Mouse (Mus musculus) small intestine, adult 2 months (tissue): ENCODE results near the gene Kcnd2. TPM values are rescaled to one million over a fixed set of nuclear protein-coding genes. Genes with fewer than 3 reads are reported as not detected.

Experiments used
- H3K27ac ChIP-seq: fragments of 200-500 bp; 2 replicates; pipeline ENCODE4 v1.5.1; 2012; ENCODE audit warnings: low read depth, low read length, control low read depth, inconsistent platforms; ENCODE audit not compliant: insufficient read depth
- H3K27me3 ChIP-seq: fragments of 200-500 bp; 2 replicates; pipeline ENCODE4 v1.6.1; 2012; ENCODE audit warnings: mild to moderate bottlenecking, moderate library complexity, low read length, inconsistent platforms; ENCODE audit not compliant: control insufficient read depth, insufficient read depth
- H3K36me3 ChIP-seq: fragments of 200-500 bp; 2 replicates; pipeline ENCODE4 v1.6.1; 2012; ENCODE audit warnings: mild to moderate bottlenecking, low read length, control low read depth, inconsistent platforms; ENCODE audit not compliant: control insufficient read depth, insufficient read depth
- H3K4me1 ChIP-seq: fragments of 200-500 bp; 2 replicates; pipeline ENCODE4 v1.6.1; 2012; ENCODE audit warnings: low read length, inconsistent platforms, mixed read lengths; ENCODE audit not compliant: control insufficient read depth, insufficient read depth, insufficient read length
- H3K4me3 ChIP-seq: fragments of 200-500 bp; 2 replicates; pipeline ENCODE4 v1.5.1; 2012; ENCODE audit warnings: low read depth, mild to moderate bottlenecking, control low read depth, inconsistent platforms, low read length, moderate library complexity
- CTCF ChIP-seq: fragments of 200-500 bp; IDR thresholded peaks from 2 replicates; pipeline ENCODE4 v1.5.1; 2012; ENCODE audit warnings: low read depth, mild to moderate bottlenecking, control low read depth, inconsistent platforms, low read length, moderate library complexity, mixed read lengths; ENCODE audit not compliant: insufficient replicate concordance, insufficient read length; ENCODE audit errors: extremely low read depth
- POLR2A ChIP-seq: fragments of 200-500 bp; IDR thresholded peaks from 2 replicates; pipeline ENCODE4 v1.6.1; 2012; ENCODE audit warnings: low read depth, mild to moderate bottlenecking, control low read depth, inconsistent platforms, low read length, moderate library complexity
- WGBS: fragments of 180-500 bp; shearing (Covaris S2); methylation state at CpG from one replicate; pipeline ENCODE4 v1.1.7; 2018; 5-methylcytosine and 5-hydroxymethylcytosine counted together
- polyA plus RNA-seq: library from polyadenylated mRNA; depleted of rRNA; stranded (reverse); fragments of >200 nt; gene quantifications from 2 replicates; pipeline ENCODE4 v1.2.3, GENCODE M21; 2012

The Kcnd2 gene
- polyA plus RNA-seq, 1 experiment: 0.06 TPM

DNA sequence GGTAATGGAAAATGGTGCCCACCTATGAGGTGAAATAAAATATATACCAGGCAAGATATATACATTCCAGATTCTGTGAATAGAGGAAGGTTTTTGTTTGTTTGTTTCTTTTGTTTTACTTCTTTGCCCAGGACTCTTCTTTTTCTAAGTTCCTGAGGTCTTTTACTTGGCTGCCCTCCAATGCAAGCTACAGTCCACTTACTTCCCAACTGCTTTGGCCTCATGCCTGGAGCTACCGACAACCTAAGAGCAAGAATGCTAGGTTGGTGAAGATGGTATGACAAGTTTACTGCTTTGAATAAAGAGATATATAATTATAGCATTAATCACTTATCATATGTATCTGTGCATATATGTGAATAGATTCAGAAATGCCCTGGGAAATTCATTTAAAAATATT lies 305.0 kb downstream of the Kcnd2 start:
- TF ChIP-seq CTCF (no peak), POLR2A (no peak)
- Histone ChIP-seq H3K27ac (no peak overlapping the region), H3K36me3 (no peaks in the 10 kb centered on the region), H3K27me3 (no peaks in the 10 kb centered on the region), H3K4me1 (no peaks in the 10 kb centered on the region), H3K4me3 (no peak overlapping the region)
- 63% methylated on average over 1 of the region's 1 CpGs for WGBS

DNA sequence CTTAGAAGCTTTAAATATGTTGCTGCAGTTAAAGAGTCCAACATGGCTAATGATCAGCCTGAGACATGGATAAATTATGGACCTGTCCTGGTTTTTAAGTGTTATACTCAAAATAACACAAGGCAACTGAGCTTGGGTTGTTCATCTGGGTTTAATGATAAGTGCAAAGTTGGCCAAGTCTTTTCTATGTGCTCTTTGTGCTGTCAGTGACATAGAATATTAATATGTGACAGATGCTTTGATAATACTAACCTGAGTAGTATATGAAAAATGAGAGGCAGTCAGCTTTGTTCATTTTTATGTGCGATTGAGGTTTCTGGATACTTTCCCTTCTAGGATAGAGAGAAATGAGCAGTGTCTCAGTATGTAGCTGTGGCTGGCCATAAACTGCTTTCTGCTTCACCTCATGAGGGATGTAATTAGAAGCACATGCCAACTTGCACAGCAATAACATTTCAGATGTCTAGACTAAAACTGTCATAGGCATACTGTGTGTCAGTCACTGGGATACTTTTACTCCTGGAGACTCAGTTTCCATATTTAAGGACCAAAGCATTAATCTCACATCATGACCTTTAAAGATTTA lies 312.3 kb downstream of the Kcnd2 start:
- TF ChIP-seq POLR2A (no peak), CTCF (no peak)
- Histone ChIP-seq H3K4me3 (no peak overlapping the region), H3K27ac (no peak overlapping the region), H3K36me3 (no peaks in the 10 kb centered on the region), H3K4me1 (no peaks in the 10 kb centered on the region), H3K27me3 (no peaks in the 10 kb centered on the region)
- WGBS: 79% methylated on average over 1 of the region's 1 CpGs

DNA sequence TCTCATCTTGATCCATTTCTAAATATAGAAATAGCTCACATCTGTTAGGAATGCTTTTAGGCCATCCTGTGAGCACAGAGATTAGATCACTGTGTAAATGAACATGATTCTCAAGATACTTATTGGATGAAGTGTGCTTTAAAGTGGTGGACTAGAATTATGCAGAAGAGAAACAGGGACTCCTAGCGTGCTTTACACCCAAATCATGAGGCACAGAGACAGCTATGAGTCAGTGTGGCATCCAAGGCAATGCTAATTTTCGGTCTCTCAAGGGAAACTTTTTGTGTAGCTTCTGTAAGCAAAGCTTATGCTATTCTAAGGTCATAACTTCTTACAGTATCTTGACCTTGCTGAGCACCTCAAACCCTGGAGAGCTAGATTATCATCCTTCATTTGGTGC lies 318.7 kb downstream of the Kcnd2 start:
- Histone ChIP-seq H3K36me3 (no peaks in the 10 kb centered on the region), H3K4me3 (no peak overlapping the region), H3K27ac (no peak overlapping the region), H3K27me3 (no peaks in the 10 kb centered on the region), H3K4me1 (no peaks in the 10 kb centered on the region)
- WGBS: 64% methylated on average over 2 of the region's 2 CpGs
- no peak for TF ChIP-seq CTCF
- no peak for TF ChIP-seq POLR2A

DNA sequence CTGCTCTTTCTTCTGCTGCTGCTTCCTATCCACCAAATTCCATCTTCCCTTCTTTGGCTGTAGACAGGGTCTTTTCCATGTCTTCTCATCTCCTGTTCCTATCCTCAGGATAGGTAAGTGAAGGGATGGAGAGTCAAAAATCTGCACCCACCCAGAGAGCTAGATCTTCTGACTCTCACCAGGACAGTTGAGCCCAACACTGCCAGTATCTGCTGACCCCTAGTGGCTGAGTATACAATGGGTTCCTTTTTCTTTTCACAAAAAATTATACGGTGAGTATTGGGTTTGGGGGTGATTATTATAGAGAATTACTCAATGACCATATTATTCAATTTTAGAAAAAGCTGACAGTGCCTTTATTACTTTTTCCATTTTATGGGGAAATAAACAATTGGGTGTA lies 319.5 kb downstream of the Kcnd2 start:
- no peaks in the 10 kb centered on the region for H3K4me1 ChIP-seq
- 28% methylated on average over 1 of the region's 1 CpGs for WGBS
- H3K36me3 ChIP-seq: no peaks in the 10 kb centered on the region
- H3K27ac ChIP-seq: no peak overlapping the region
- TF ChIP-seq POLR2A: no peak
- H3K27me3 ChIP-seq: no peaks in the 10 kb centered on the region
- H3K4me3 ChIP-seq: no peak overlapping the region

DNA sequence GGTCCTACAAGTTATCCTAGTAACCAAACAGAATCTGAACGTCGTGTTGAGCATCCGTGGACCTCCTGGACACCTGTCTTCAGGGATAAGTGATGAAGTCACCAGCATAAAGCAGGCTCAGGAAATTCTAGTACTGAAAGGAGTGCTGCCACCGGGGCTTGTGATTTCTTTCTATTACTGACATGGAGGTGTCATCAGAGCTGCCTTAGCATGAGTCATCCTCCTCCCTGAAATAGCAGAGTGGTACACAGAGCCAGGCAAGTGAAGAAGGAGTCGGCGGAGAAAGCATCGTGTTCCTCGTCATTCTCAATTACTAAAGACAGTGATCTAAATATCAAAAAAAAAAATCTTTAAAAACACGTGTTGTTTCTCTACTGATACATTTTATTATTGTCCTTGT lies 336.2 kb downstream of the Kcnd2 start:
- Histone ChIP-seq H3K4me1 (no peaks in the 10 kb centered on the region), H3K4me3 (no peak overlapping the region), H3K27me3 (no peaks in the 10 kb centered on the region), H3K36me3 (no peaks in the 10 kb centered on the region), H3K27ac (no peak overlapping the region)
- TF ChIP-seq POLR2A: no peak
- 72% methylated on average over 9 of the region's 9 CpGs for WGBS

DNA sequence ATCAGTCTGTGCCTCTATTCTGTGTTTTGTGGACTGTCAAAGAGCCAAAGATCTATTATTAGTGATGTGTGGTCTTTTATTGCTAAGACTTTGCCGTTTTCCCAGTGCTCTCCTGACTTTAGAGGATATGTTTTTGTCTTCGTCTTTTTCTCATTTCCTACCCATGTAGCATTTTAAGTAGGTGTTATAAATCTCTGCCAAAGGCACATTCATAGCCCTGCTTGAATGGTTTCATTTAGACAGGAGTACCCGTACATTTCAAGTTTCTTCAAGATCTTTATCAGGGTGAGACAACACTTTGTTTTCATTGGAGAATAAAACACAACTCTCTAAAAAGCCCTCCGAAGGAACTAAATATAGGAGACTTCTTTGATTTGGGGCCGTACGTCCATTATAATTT lies 355.7 kb downstream of the Kcnd2 start:
- Histone ChIP-seq H3K27ac (no peak overlapping the region), H3K36me3 (no peaks in the 10 kb centered on the region), H3K4me3 (no peak overlapping the region), H3K27me3 (no peaks in the 10 kb centered on the region), H3K4me1 (no peaks in the 10 kb centered on the region)
- TF ChIP-seq POLR2A (no peak), CTCF (no peak)
- WGBS: 65% methylated on average over 6 of the region's 6 CpGs

DNA sequence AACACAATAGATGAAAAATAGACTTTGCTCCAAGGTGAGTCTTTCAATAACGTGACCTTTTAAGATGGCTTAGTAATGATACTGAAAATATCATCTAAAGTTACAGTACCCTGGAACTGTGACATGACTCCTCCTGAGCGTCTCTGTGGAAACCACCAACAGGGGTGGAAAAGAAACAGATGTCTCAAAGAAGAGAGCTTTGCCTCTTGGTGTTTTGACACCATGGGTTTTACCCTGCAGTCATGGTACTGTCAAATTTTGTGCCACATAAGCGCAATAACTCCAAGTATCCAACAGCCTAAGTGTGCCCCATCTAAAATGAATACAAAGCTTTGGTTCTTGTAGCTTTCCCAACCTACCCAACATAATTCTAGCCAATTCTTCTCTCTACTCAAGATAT lies 374.9 kb downstream of the Kcnd2 start:
- TF ChIP-seq POLR2A (no peak), CTCF (no peak)
- Histone ChIP-seq H3K36me3 (no peaks in the 10 kb centered on the region), H3K27me3 (no peaks in the 10 kb centered on the region), H3K4me3 (no peak overlapping the region), H3K27ac (no peak overlapping the region), H3K4me1 (no peaks in the 10 kb centered on the region)
- WGBS: 85% methylated on average over 3 of the region's 3 CpGs

DNA sequence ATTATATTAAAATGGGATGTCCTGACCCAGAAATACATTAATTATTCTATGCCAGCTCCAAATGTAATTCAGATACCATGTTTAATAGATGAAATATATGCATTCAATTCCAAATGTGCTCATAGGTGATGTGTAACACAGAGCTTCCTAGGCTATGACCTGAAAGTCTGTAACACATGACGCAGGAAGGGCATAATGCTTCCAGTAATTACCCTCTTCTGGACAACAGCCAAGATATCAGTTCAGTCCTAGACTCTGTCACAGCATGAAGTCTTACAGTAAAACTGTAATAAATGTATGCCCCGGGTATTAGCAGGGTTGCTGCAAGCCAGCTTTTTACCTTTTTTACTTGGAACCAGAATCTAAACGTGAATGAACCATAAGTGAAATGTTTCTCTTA lies 382.1 kb downstream of the Kcnd2 start:
- TF ChIP-seq CTCF (no peak), POLR2A (no peak)
- H3K4me1 ChIP-seq: no peaks in the 10 kb centered on the region
- no peaks in the 10 kb centered on the region for H3K27me3 ChIP-seq
- H3K27ac ChIP-seq: no peak overlapping the region
- WGBS: 33% methylated on average over 3 of the region's 3 CpGs
- H3K36me3 ChIP-seq: no peaks in the 10 kb centered on the region
- no peak overlapping the region for H3K4me3 ChIP-seq
